Mouse (Mus musculus): Measurements from ENCODE around the gene Lrrc2.

DNA sequence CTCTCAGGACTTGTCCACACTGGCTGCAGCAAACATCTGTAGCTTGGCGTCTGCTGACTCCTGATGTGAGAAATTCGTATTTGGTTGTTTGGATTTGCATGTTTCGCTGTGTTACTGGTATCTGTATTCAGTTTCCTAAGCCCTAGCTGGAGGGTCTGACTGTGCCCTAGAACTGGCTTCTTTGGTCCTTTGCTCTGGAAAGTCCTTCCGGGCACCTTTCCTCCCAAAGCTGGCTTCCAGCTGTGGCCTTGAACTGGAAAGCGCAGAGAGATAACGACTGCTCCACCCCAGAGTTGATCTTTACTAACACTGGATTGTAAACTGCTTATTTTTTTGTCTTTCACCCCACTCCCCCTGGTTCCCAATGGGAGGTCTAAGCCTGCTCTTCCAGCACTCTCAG is 3.4 kb upstream of the Lrrc2 start:
- TF ChIP-seq POLR2A (IDR thresholded peaks at IDR 0.05; ENCODE audit: low read depth, low read length), result no peak
- no peak for TF ChIP-seq CTCF (IDR thresholded peaks at IDR 0.05; ENCODE audit: extremely low read depth, insufficient read length, insufficient replicate concordance, low read depth, low read length)
